Mouse (Mus musculus): Measurements from ENCODE around the gene Elfn2.

- TF ChIP-seq POLR2A (IDR thresholded peaks at IDR 0.05; ENCODE audit: borderline replicate concordance, insufficient read depth, low read length) (no peak), CTCF (IDR thresholded peaks at IDR 0.05; ENCODE audit: borderline replicate concordance, insufficient read depth, low read depth, low read length) (no peak)
Observed at GRCm38 (mm10) chr15:78624961-78625360, 93.6 kb downstream of the Elfn2 start.
